Mouse (Mus musculus): ENCODE measurements around the gene Ldha.

Ldha gene

GRCm38 (mm10) chr7:46838104-46838671, 3.1 kb upstream of the Ldha start:
- peak; percentile 83 for DNase-seq

- DNase-seq = peak; percentile 94
These were observed 2.4 kb upstream of the Ldha start for GRCm38 (mm10) chr7:46838891-46839302.

GRCm38 (mm10) chr7:46839446-46839845, 1.8 kb upstream of the Ldha start:
- DNase-seq = peak; percentile 89

DNA sequence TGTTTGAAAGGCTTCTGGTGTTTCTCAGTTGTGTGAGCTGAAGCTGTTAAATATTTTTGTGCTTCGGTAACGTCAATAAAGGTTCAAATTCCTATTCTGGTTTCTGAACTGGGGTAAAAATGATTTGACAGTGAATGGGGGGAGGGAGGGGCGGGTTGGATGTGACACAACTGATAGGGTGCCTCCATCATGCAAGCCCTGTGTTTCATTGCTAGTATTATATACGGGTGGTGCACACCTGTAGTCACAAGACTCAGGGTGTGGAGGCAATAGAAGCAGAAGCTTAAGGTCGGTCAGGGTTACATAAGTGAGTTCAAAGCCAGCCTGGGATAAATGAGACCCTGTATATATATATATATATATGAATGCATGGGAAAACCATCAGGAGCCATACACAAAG, 1.4 kb upstream of the Ldha start:
- DNase-seq = no peak

GRCm38 (mm10) chr7:46840326-46840725, 949 bp upstream of the Ldha start:
- DNase-seq = no peak

- no peak for DNase-seq
These were observed 1.0 kb downstream of the Ldha start for GRCm38 (mm10) chr7:46842278-46842677.

- no peak for DNase-seq
These were observed 2.3 kb downstream of the Ldha start for GRCm38 (mm10) chr7:46843576-46843975.

DNA sequence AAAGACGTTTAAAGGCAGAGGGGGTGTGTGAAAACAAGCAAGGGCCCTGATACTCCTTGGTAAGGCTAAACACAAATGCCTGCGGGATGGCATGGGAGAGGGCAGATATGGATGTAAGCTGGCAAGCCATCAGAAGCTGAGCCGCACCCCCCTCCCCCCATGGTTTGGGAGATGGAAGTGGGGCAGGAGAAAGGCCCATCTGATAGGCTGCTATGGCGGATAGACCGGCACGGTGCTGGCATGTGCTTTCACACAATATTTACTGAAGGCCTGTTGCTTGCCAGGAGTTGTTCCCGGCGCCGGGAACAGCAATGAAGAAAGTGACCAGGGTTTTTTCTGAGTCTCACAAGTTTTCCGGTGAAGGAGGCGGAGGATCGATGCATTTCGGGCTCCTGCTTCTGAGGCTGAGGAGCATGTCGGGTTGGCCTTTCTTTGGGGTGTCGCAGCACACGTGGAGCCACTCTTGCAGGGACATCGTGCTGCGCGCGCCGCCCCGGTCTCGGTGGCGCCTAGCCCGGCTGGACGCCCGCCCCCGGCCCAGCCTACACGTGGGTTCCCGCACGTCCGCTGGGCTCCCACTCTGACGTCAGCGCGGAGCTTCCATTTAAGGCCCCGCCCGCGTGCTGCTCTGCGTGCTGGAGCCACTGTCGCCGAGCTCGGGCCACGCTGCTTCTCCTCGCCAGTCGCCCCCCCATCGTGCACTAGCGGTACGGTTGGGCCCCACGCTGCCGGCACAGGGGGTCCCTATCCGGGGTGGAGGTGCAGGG, 4.1 kb downstream of the Ldha start:
- DNase-seq = peak; percentile 92

DNA sequence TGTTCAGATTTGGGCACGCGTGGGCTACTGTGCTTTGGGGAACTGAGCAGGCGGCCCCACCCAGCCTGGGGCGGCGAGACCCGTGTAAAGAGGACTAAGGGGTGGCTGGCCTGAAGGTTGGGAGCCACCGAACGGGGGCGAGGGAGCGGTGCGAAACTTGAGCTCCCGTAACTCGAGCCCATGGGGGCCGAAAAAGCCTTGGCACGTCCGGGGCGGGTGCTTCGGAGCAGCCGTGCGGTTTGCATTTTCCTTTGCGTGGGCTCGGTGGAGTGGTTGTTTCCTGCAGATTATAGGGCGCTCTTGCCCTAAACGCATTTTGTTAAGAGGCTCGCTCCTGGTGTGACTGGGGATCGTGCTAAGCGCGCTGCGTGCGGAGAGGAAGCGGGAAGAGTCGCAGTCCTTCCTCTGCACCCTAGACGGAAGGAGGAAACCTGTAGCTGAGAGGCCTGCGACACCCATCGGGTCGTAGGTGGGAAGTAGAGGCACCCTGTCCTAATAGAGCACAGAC, 4.8 kb downstream of the Ldha start:
- DNase-seq = no peak

- peak; percentile 82 for DNase-seq
These were observed 5.4 kb downstream of the Ldha start for GRCm38 (mm10) chr7:46846486-46847244.

DNA sequence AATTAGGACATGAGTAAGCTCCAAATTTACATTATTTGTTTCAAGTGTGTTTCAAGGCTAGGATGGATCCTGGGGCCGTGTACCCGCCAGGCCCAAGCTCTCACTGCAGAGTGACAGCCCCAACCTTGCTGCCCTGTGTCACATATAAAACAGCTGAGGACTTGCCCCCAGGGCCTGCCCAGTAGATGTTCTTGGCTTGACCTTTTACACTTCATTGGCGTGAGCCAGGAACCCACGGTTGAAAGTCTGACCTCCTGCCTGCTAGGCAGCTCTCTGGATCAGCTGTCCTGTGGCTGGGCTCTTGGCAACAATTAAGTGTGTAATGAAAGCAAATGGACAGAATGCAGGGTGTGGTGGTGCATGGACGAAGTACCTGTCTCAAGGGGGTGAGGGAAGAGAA, 8.0 kb downstream of the Ldha start:
- DNase-seq = peak; percentile 72

DNA sequence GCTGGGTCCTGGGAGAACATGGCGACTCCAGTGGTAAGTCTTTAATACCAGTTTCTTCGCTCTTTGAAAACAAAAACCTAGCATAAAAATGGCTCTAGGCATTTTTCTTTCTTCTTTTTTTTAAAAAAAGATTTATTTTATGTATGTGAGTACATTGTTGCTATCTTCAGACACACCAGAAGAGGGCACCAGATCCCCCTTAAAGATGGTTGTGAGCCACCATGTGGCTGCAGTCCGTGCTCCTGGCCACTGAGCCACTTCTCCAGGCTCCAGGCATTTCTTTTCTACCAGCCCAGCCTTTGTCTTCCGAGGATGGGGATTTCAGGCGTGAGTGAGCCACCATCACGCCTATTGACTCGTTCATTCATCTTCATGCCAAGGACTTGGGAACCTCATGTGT, 9.8 kb downstream of the Ldha start:
- no peak for DNase-seq

- DNase-seq = peak; percentile 79
These were observed 11.4 kb downstream of the Ldha start for GRCm38 (mm10) chr7:46852666-46853065.

- DNase-seq = no peak
These were observed 12.1 kb downstream of the Ldha start for GRCm38 (mm10) chr7:46853365-46853764.

DNA sequence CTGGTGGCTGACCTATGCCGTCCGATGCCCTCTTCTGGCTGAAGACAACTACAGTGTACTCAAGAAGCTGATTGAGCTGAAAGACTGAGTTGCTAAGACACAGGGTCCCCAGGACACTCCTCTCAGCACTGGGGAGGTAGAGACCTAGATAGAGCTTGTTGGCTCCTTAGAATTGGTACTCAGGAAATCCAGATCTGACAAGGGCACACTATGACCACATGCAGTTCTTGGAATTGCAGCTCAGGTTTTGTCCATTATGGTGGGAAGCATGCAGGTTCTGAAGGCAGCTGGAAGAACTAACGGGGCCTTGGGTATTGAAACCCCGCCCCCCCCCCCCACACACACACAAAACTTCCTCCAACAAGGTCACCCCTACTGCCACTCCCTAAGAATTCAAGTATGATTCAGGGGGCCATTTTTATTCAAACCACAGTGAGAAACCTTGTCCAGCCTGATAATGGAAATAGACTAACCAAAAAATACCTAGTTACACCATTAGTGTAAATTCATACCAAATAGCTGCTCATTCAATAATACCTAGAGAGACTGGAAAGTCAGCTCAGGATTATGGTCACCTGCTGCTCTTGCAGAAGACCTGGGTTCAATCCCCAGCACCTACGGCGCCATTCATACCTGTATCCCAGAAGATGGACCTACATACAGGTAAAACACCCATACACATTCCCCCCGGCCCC, 14.7 kb downstream of the Ldha start:
- no peak for DNase-seq

- no peak for DNase-seq
These were observed 16.2 kb downstream of the Ldha start for GRCm38 (mm10) chr7:46857436-46857835.

GRCm38 (mm10) chr7:46859031-46859430, 17.8 kb downstream of the Ldha start:
- no peak for DNase-seq

GRCm38 (mm10) chr7:46860996-46861395, 19.7 kb downstream of the Ldha start, which contains the start of gene Ldhc:
Gene Ldhc (plus strand): TSS chr7:46861203.
- DNase-seq = no peak

- DNase-seq = no peak
These were observed 30.7 kb downstream of the Ldha start for GRCm38 (mm10) chr7:46871988-46872387.

DNA sequence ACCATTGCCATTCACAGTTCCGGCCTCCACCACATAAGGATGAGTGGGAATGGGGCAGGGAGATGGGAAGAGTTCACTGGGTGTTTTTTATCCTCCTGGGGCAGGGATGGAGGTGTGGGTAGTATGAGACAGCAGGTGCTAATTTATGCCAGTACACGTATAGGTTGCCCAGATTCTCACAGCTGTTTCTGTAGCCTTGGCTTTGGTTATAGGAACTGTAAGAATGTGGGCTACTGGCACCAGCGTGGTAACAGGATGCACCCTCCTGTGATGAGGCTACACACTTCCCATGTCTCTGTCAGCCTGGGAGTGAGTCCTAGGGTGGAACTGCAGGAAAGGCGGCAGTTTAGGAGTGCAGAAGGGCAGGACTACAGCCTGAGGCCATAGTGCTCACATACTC, 35.6 kb downstream of the Ldha start:
- DNase-seq = no peak

- DNase-seq = no peak
These were observed 36.0 kb downstream of the Ldha start for GRCm38 (mm10) chr7:46877255-46877654.

DNA sequence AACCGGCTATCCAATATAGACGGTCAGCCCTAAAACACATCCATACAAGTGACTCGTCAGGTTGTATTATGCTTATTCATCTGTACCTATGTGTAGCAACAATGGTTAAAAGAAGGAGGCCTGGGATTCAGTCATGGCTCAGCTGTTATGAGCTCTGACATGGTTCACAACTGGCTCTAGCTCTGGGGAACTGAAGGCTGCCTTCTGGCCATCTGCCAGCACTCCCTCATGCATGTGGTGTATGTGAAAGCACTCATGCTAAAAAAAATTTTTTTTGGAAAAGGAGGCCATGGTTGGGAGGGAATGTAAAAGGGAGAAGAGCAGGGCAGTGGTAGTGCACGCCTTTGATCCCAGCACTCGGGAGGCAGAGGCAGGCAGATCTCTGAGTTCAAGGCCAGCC, 38.6 kb downstream of the Ldha start:
- no peak for DNase-seq

- no peak for DNase-seq
These were observed 39.7 kb downstream of the Ldha start for GRCm38 (mm10) chr7:46880992-46881391.

All from kidney, adult 9 months (tissue).